Comparison of ENCODE assay signal across 16 mouse cellular contexts in the genomic region with DNA sequence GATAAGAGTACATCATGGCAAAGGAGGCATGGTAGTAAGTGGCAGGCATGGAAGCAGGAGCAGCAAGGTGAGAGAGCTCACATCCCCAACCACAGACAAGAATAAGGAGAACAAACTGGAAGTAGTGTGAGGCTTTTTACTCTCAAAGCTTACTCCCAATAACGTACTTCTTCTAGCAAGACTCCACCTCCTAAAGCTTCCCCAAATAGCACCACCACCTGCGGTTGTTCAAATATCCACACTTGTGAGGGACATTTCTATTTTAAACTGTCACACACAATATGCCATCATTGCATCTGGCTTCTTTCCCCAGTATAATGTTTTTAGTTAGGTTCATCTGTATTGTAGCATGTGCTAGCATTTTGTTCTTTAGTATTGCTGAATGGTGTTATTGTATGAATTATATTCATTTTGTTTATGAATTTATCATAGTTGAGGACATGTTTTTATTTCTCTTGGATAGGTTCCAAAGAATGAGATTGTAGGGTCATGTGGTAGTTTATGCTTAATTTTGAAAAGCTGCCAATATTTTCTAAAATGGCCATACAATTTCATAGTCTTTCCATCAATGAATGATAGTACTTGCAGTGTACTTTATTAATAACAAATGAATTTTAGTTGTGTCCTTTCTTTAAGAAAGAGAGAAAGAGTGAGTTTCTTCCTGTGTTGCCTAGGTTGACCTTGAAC. TPM values are rescaled to one million over a fixed set of nuclear protein-coding genes. Genes with fewer than 3 reads are reported as not detected.
DNase-seq lines count a peak whose midpoint lies in the region; ATAC-seq and TF ChIP-seq lines count a peak whose summit lies in the region.
"Had no signal": no experiment of that assay in that cellular context is flagged by ENCODE, and none has a peak within 500 bp of the region (broad histone marks: within the 10 kb centered on the region; RNA-seq: fewer than 3 reads in every experiment).

No protein-coding gene starts in this region.

- TF ChIP-seq POLR2A in cerebellum, adult 2 months (IDR thresholded peaks at IDR 0.05; ENCODE audit: borderline replicate concordance, insufficient read depth, low read length) = no peak

- ATAC-seq in heart, postnatal 0 days (ENCODE audit: insufficient read depth, low read depth) = no peak
- peak; percentile 63 for ATAC-seq in granulocyte monocyte progenitor cell, adult 5-6 weeks (replicated peaks; ENCODE audit: poor library complexity, severe bottlenecking)
- no peak for ATAC-seq in inflammation-experienced regulatory T-cells, adult 6 months
- ATAC-seq: forebrain, embryonic 13.5 days had no signal

- H3K4me1 ChIP-seq in cerebellum, adult 2 months (ENCODE audit: control insufficient read depth, insufficient read depth, low read length) = peaks cover 7% of the 10 kb centered on the region; the same call in 1 of the 2 replicates
- peaks cover 10% of the 10 kb centered on the region for H3K4me1 ChIP-seq in heart, postnatal 0 days (ENCODE audit: control insufficient read depth, insufficient read depth)
- H3K4me1 ChIP-seq in embryonic facial prominence, embryonic 10.5 days = no peaks in the 10 kb centered on the region
- H3K4me1 ChIP-seq: hindbrain, embryonic 10.5 days; neural tube, embryonic 13.5 days had no signal

- H3K4me2 ChIP-seq in heart, postnatal 0 days (ENCODE audit: low read depth, low read length) = no peak overlapping the region
- H3K4me2 ChIP-seq: forebrain, embryonic 13.5 days; neural tube, embryonic 13.5 days had no signal

- TF ChIP-seq CTCF in cerebellum, adult 2 months (IDR thresholded peaks at IDR 0.05; ENCODE audit: borderline replicate concordance, insufficient read depth, low read depth, low read length) = no peak
- TF ChIP-seq CTCF in heart, postnatal 0 days (IDR thresholded peaks at IDR 0.05; ENCODE audit: low read depth) = no peak

- no peaks in the 10 kb centered on the region for H3K27me3 ChIP-seq in cerebellum, adult 2 months (ENCODE audit: control insufficient read depth, insufficient read depth, low read length)
- no peaks in the 10 kb centered on the region for H3K27me3 ChIP-seq in heart, postnatal 0 days (ENCODE audit: control insufficient read depth, insufficient read depth, low read length)
- no peaks in the 10 kb centered on the region for H3K27me3 ChIP-seq in embryonic facial prominence, embryonic 10.5 days (replicated peaks; ENCODE audit: low read depth, poor library complexity, severe bottlenecking)
- H3K27me3 ChIP-seq: forebrain, embryonic 13.5 days; neural tube, embryonic 13.5 days had no signal

- H3K27ac ChIP-seq in cerebellum, adult 2 months (ENCODE audit: insufficient read depth, low read length) = peak overlapping the region; percentile 75; the same call in 1 of the 2 replicates
- H3K27ac ChIP-seq in heart, postnatal 0 days (ENCODE audit: low read depth) = peak overlapping the region; percentile 67
- H3K27ac ChIP-seq in embryonic facial prominence, embryonic 10.5 days (replicated peaks) = no peak overlapping the region
- H3K27ac ChIP-seq: forebrain, embryonic 13.5 days; hindbrain, embryonic 10.5 days; neural tube, embryonic 13.5 days had no signal

- no peak for TF ChIP-seq EP300 in heart, postnatal 0 days (IDR thresholded peaks at IDR 0.05; ENCODE audit: low read depth)

- DNase-seq in cerebellum, adult 2 months = peak in 1 of 2 experiments; percentile 63
- no peak for DNase-seq in cerebellum, adult 8-10 months
- no peak for DNase-seq in heart, postnatal 0 days (ENCODE audit: low spot score)
- DNase-seq in heart, postnatal 14 days = no peak
- DNase-seq in 3T3-L1 (ENCODE audit: low read depth, low spot score) = peak; percentile 31
- no peak for DNase-seq in embryonic facial prominence, embryonic 10.5 days (ENCODE audit: low spot score)
- DNase-seq: adrenal gland, postnatal 14 days; kidney, adult 8-10 months; kidney, postnatal 36 days; lung, adult 18-20 months; thymus, adult 18-20 months had no signal

- H3K9me3 ChIP-seq in heart, postnatal 0 days (replicated peaks; ENCODE audit: control insufficient read depth, low read length) = no peaks in the 10 kb centered on the region
- H3K9me3 ChIP-seq in embryonic facial prominence, embryonic 10.5 days = no peaks in the 10 kb centered on the region
- H3K9me3 ChIP-seq: forebrain, embryonic 13.5 days; hindbrain, embryonic 10.5 days; neural tube, embryonic 13.5 days had no signal

- intact Hi-C loops in heart, postnatal 14 days (cut with DNase I) = no loop called here

- H3K4me3 ChIP-seq in cerebellum, adult 2 months (replicated peaks; ENCODE audit: insufficient read depth, low read depth, low read length) = no peak overlapping the region
- H3K4me3 ChIP-seq in heart, postnatal 0 days (ENCODE audit: low read depth, low read length) = no peak overlapping the region
- no peak overlapping the region for H3K4me3 ChIP-seq in embryonic facial prominence, embryonic 10.5 days
- H3K4me3 ChIP-seq: forebrain, embryonic 13.5 days; hindbrain, embryonic 10.5 days; neural tube, embryonic 13.5 days had no signal

- H3K9ac ChIP-seq in heart, postnatal 0 days (replicated peaks; ENCODE audit: low read depth, low read length) = no peak overlapping the region
- H3K9ac ChIP-seq: forebrain, embryonic 13.5 days; neural tube, embryonic 13.5 days had no signal

- 10% methylated on average over 2 of the region's 2 CpGs for WGBS in cerebellum, adult 2 months
- 8% methylated on average over 2 of the region's 2 CpGs for WGBS in heart, postnatal 0 days
- 93% methylated on average over 2 of the region's 2 CpGs for WGBS in embryonic facial prominence, embryonic 10.5 days

- no peaks in the 10 kb centered on the region for H3K36me3 ChIP-seq in heart, postnatal 0 days (replicated peaks; ENCODE audit: control insufficient read depth, insufficient read depth, low read length)
- H3K36me3 ChIP-seq in embryonic facial prominence, embryonic 10.5 days (replicated peaks) = no peaks in the 10 kb centered on the region; the same call in 1 of the 2 replicates
- H3K36me3 ChIP-seq: hindbrain, embryonic 10.5 days; neural tube, embryonic 13.5 days had no signal

RNA-seq across cellular contexts. Expression of a gene that starts 9.4 kb away (rescaled TPM):
- polyA plus RNA-seq in cerebellum, adult 2 months (2012; rRNA removed) = 37.5 and 39.1 TPM in 2 replicates
- 49.2 and 50.6 TPM in 2 replicates for total RNA-seq in heart, postnatal 0 days (2014; rRNA removed; ENCODE audit: low replicate concordance)
- polyA plus RNA-seq in heart, postnatal 0 days (2015; fragmentation: Nextera tagmentation; extraction: Ambion mirVana) = 22.8 and 24.6 TPM in 2 replicates
- 10 to 100 TPM; 83.6 to 87.4 TPM for total RNA-seq in heart, postnatal 14 days (2021)
- 43.1 and 49.4 TPM in 2 replicates for total RNA-seq in granulocyte monocyte progenitor cell, adult 5-6 weeks (2014; fragmentation: Nextera tagmentation)
- 65.1 and 65.9 TPM in 2 replicates for total RNA-seq in granulocyte monocyte progenitor cell, adult 5-6 weeks (2017)
- 12.7 and 13.1 TPM in 2 replicates for polyA plus RNA-seq in embryonic facial prominence, embryonic 10.5 days (2016; fragmentation: Nextera tagmentation; extraction: Ambion mirVana)
- 10 to 100 TPM; 12.8 to 16.2 (median 15.6) TPM for polyA plus RNA-seq in inflammation-experienced regulatory T-cells, adult 6 months (2017; shearing (Covaris generic))
